ENCODE assay signal across 24 mouse cellular contexts in the genomic region with DNA sequence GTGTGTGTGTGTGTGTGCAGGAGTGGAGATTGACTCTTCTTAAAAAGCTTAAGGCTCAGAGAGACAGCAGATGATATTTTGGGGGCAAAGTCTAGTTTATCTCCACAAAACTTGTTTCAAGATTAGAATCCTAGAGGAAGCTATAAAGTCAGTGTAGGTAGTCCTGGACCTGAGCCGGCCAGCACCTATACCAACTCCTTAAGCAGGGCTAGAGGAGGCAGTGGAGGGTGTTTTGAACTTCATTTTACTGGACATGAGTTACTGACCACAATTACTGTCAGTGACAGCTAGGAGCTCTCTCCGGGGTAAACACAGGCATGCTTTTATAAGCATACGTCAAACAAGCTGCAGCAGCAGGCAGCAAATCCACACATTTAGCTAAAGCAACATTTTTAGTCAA. TPM values are rescaled to one million over a fixed set of nuclear protein-coding genes. Genes with fewer than 3 reads are reported as not detected.
"Had no signal": no experiment of that assay in that cellular context is flagged by ENCODE, and none has a peak within 500 bp of the region (broad histone marks: within the 10 kb centered on the region; RNA-seq: fewer than 3 reads in every experiment).

No protein-coding gene starts in this region.

- H3K36me3 ChIP-seq: heart, embryonic 15.5 days; hindbrain, embryonic 13.5 days; hindbrain, embryonic 15.5 days; limb, embryonic 10.5 days; limb, embryonic 12.5 days; liver, embryonic 13.5 days; liver, embryonic 15.5 days had no signal

- H3K4me2 ChIP-seq: heart, embryonic 11.5 days; heart, embryonic 15.5 days; hindbrain, embryonic 13.5 days; hindbrain, embryonic 15.5 days; limb, embryonic 12.5 days; liver, embryonic 11.5 days; liver, embryonic 13.5 days; liver, embryonic 15.5 days had no signal

- H3K4me3 ChIP-seq: heart, embryonic 15.5 days; hindbrain, embryonic 13.5 days; hindbrain, embryonic 15.5 days; layer of hippocampus, adult 2 months; left cerebral cortex, adult 2 months; limb, embryonic 10.5 days; limb, embryonic 12.5 days; liver, embryonic 13.5 days; liver, embryonic 15.5 days had no signal

- DNase-seq: forebrain, postnatal 0 days; gastrocnemius, postnatal 14 days; gastrocnemius, postnatal 36 days; heart, adult 18-20 months; heart, postnatal 14 days; kidney, adult 18-20 months; kidney, adult 8-10 months; kidney, postnatal 10 days; kidney, postnatal 25 days; kidney, postnatal 4 days; liver; liver, embryonic 13.5 days had no signal

- H3K9me3 ChIP-seq: heart, embryonic 15.5 days; hindbrain, embryonic 13.5 days; hindbrain, embryonic 15.5 days; limb, embryonic 10.5 days; limb, embryonic 12.5 days; liver, embryonic 13.5 days; liver, embryonic 15.5 days had no signal

- H3K27me3 ChIP-seq: heart, embryonic 15.5 days; hindbrain, embryonic 13.5 days; hindbrain, embryonic 15.5 days; limb, embryonic 12.5 days; liver, embryonic 13.5 days; liver, embryonic 15.5 days had no signal

- H3K9ac ChIP-seq: forebrain, postnatal 0 days; heart, embryonic 15.5 days; hindbrain, embryonic 13.5 days; hindbrain, embryonic 15.5 days; limb, embryonic 12.5 days; liver, embryonic 13.5 days; liver, embryonic 15.5 days had no signal

- H3K27ac ChIP-seq: heart, embryonic 15.5 days; hindbrain, embryonic 13.5 days; hindbrain, embryonic 15.5 days; hindbrain, postnatal 0 days; layer of hippocampus, adult 2 months; left cerebral cortex, adult 2 months; limb, embryonic 10.5 days; limb, embryonic 12.5 days; liver, embryonic 13.5 days; liver, embryonic 15.5 days had no signal

- H3K4me1 ChIP-seq: hindbrain, embryonic 13.5 days; hindbrain, embryonic 15.5 days; limb, embryonic 10.5 days; limb, embryonic 12.5 days; liver, embryonic 13.5 days; liver, embryonic 15.5 days had no signal

- ATAC-seq: forebrain, postnatal 0 days; hindbrain, postnatal 0 days had no signal

RNA-seq across cellular contexts. Expression of a gene that starts 39.8 kb away (rescaled TPM):
- total RNA-seq: hematopoietic stem cell, adult 5-6 weeks had no signal
